Mouse (Mus musculus): Measurements from ENCODE around the gene Zmym5. TPM values are rescaled to one million over a fixed set of nuclear protein-coding genes. Genes with fewer than 3 reads are reported as not detected.

The Zmym5 gene
- total and polyA plus RNA-seq, 3 experiments: 6.7 to 36.5 (median 13.2) TPM

DNA sequence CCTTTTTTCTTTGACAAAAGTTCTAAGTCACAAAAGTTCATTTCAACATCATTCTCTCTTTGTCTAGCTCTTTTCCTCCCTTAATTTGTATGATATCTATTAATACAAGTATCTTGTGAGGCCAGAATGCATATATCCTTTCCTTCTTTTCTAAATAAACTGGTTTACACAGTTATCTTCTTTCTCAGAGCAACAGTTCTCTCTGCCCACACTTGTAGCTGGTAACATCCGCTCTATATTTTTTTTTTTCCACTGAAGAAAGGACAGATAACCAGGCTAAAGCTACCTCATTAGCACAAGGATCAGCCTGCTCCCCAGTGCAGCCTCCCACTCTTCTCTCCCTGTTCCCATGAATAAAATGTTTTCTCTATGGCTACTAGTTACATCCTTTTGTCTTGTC is 26.9 kb downstream of the Zmym5 start:
- peaks cover 4 to 9% of the 10 kb centered on the region in 2 experiments; a peak in 3 of 4 replicates for H3K4me1 ChIP-seq (ENCODE audit: control insufficient read depth in 1 of 2, insufficient read depth in 2 of 2, low read length in 2 of 2)
- H3K9ac ChIP-seq (ENCODE audit: control insufficient read depth, low read depth, low read length, poor library complexity, severe bottlenecking): no peak overlapping the region

DNA sequence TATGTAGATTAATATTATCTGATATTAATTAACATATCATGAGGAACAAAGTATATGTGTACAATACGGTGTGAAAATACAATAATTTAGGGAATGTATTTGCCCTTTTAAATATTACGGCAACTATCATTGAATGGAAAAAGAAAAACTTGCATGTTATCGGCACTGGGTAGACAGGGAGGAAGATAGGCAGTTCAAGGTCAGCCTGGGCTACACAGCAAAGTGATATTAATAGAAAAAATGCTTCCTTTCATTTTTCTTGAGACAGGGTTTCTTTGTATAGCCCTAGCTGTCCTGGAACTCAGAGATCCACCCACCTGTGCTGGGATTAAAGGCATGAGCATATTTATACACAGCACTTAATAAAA is 32.6 kb downstream of the Zmym5 start:
- DNase-seq (ENCODE audit: low read depth, low spot score): no peak
- H3K27me3 ChIP-seq (ENCODE audit: control insufficient read depth in 1 of 2, insufficient read depth in 2 of 2, low read length in 2 of 2): no peaks in the 10 kb centered on the region
- peaks cover 7 to 13% of the 10 kb centered on the region in 2 experiments for H3K4me1 ChIP-seq (ENCODE audit: control insufficient read depth in 1 of 2, insufficient read depth in 2 of 2, low read length in 2 of 2)
- H3K27ac ChIP-seq (ENCODE audit: control insufficient read depth, low read depth, low read length): peak overlapping the region; percentile 91
- peaks cover 0 to 29% of the 10 kb centered on the region in 2 experiments; a peak in 2 of 4 replicates for H3K36me3 ChIP-seq (ENCODE audit: control insufficient read depth in 1 of 2, insufficient read depth in 2 of 2, low read length in 2 of 2)
- TF ChIP-seq CHD1 (IDR thresholded peaks at IDR 0.05; ENCODE audit: low read depth, low read length): 0 out of 2 replicates have a peak, but pooled peaks have one; percentile 34
- TF ChIP-seq MYC (IDR thresholded peaks at IDR 0.05; ENCODE audit: low read depth, low read length): 0 out of 2 replicates have a peak, but pooled peaks have one; percentile 49
- TF ChIP-seq GATA1 (IDR thresholded peaks at IDR 0.05; ENCODE audit: low read depth, low read length): peak; percentile 47; the same call in 1 of the 2 replicates
- no peak for TF ChIP-seq POLR2AphosphoS2 (IDR thresholded peaks at IDR 0.05; ENCODE audit: low read length)
- TF ChIP-seq HCFC1 (IDR thresholded peaks at IDR 0.05; ENCODE audit: low read depth, low read length): no peak
- no peak for TF ChIP-seq RCOR1 (IDR thresholded peaks at IDR 0.05; ENCODE audit: low read depth, low read length)
- no peak for TF ChIP-seq POLR2A (IDR thresholded peaks at IDR 0.05; ENCODE audit: control insufficient read depth in 1 of 2, insufficient read depth in 1 of 2, low read depth in 1 of 2, low read length in 2 of 2, poor library complexity in 1 of 2)
- TF ChIP-seq CTCF (IDR thresholded peaks at IDR 0.05 in 2 of 3, conservative IDR thresholded peaks at IDR 0.05 in 1 of 3; ENCODE audit: control insufficient read depth in 1 of 3, insufficient read depth in 1 of 3, low read depth in 2 of 3, low read length in 3 of 3, poor library complexity in 1 of 3, severe bottlenecking in 1 of 3): no peak
- no peak for TF ChIP-seq USF1 (IDR thresholded peaks at IDR 0.05; ENCODE audit: low read depth, low read length)
- TF ChIP-seq GABPA (IDR thresholded peaks at IDR 0.05; ENCODE audit: low read depth, low read length): no peak
- TF ChIP-seq EP300 (IDR thresholded peaks at IDR 0.05; ENCODE audit: low read depth in 1 of 2, low read length in 2 of 2): peak in 1 of 2 experiments; percentile 38; a peak in 1 of 4 replicates
- TF ChIP-seq SIN3A (IDR thresholded peaks at IDR 0.05; ENCODE audit: low read length): 0 out of 2 replicates have a peak, but pooled peaks have one; percentile 2
- peak overlapping the region; percentile 73 for H3K9ac ChIP-seq (ENCODE audit: control insufficient read depth, low read depth, low read length, poor library complexity, severe bottlenecking)
- no peaks in the 10 kb centered on the region for H3K9me3 ChIP-seq (replicated peaks; ENCODE audit: insufficient read depth, low read length)
- peaks cover 39% of the 10 kb centered on the region for H3K79me2 ChIP-seq (ENCODE audit: control insufficient read depth, insufficient read depth, low read length, poor library complexity)
- peak overlapping the region; percentile 74 to 97 for H3K4me3 ChIP-seq (ENCODE audit: control insufficient read depth in 1 of 2, insufficient read depth in 1 of 2, low read depth in 2 of 2, low read length in 2 of 2)

More for the DNA sequence above, 26.9 kb downstream of the Zmym5 start:
- peak; percentile 61 for DNase-seq (ENCODE audit: low read depth, low spot score)
- TF ChIP-seq MYB (IDR thresholded peaks at IDR 0.05; ENCODE audit: low read depth, low read length) (0 out of 2 replicates have a peak, but pooled peaks have one; percentile 23), ZNF384 (IDR thresholded peaks at IDR 0.05; ENCODE audit: low read depth, low read length) (peak; percentile 91), RCOR1 (IDR thresholded peaks at IDR 0.05; ENCODE audit: low read depth, low read length) (peak; percentile 45; the same call in 1 of the 2 replicates), SIN3A (IDR thresholded peaks at IDR 0.05; ENCODE audit: low read length) (0 out of 2 replicates have a peak, but pooled peaks have one; percentile 15), MEF2A (IDR thresholded peaks at IDR 0.05; ENCODE audit: extremely low read depth, insufficient replicate concordance, low read depth, low read length, poor library complexity, severe bottlenecking) (no peak), POLR2AphosphoS5 (IDR thresholded peaks at IDR 0.05; ENCODE audit: borderline replicate concordance, low read depth, low read length) (no peak), TCF12 (IDR thresholded peaks at IDR 0.05; ENCODE audit: low read depth, low read length) (peak; percentile 53; the same call in 1 of the 2 replicates), EP300 (IDR thresholded peaks at IDR 0.05; ENCODE audit: low read depth in 1 of 2, low read length in 2 of 2) (peak; percentile 81 to 90), E2F4 (IDR thresholded peaks at IDR 0.05; ENCODE audit: borderline replicate concordance, low read depth, low read length) (no peak), GATA1 (IDR thresholded peaks at IDR 0.05; ENCODE audit: low read depth, low read length) (peak; percentile 60), USF2 (IDR thresholded peaks at IDR 0.05; ENCODE audit: borderline replicate concordance in 1 of 2, insufficient read depth in 1 of 2, low read depth in 1 of 2, low read length in 2 of 2) (no peak), TAL1 (IDR thresholded peaks at IDR 0.05; ENCODE audit: low read length) (peak; percentile 35; the same call in 1 of the 2 replicates), NRF1 (IDR thresholded peaks at IDR 0.05; ENCODE audit: insufficient read depth, low read depth, low read length, poor library complexity, severe bottlenecking) (no peak)
- Histone ChIP-seq H3K27me3 (ENCODE audit: control insufficient read depth in 1 of 2, insufficient read depth in 2 of 2, low read length in 2 of 2) (no peaks in the 10 kb centered on the region), H3K36me3 (ENCODE audit: control insufficient read depth in 1 of 2, insufficient read depth in 2 of 2, low read length in 2 of 2) (peaks cover 0 to 9% of the 10 kb centered on the region in 2 experiments; a peak in 2 of 4 replicates), H3K27ac (ENCODE audit: control insufficient read depth, low read depth, low read length) (peak overlapping the region; percentile 6), H3K4me3 (ENCODE audit: control insufficient read depth in 1 of 2, insufficient read depth in 1 of 2, low read depth in 2 of 2, low read length in 2 of 2) (no peak overlapping the region), H3K9me3 (replicated peaks; ENCODE audit: insufficient read depth, low read length) (no peaks in the 10 kb centered on the region), H3K79me2 (ENCODE audit: control insufficient read depth, insufficient read depth, low read length, poor library complexity) (no peaks in the 10 kb centered on the region)

Measured in MEL (cell line).